Mouse (Mus musculus) megakaryocyte progenitor cell, adult 5-6 weeks (primary cell): ENCODE measurements around the gene Aggf1. TPM values are rescaled to one million over a fixed set of nuclear protein-coding genes. Genes with fewer than 3 reads are reported as not detected.
A peak's percentile ranks its signal among the peaks of the same experiment; 100 is the strongest.
"Not testable (repeated sequence)": the region's sequence is repeated elsewhere in the genome, so short reads cannot be mapped to it uniquely, and the experiment has no call there.

Experiments used
- ATAC-seq: replicated peaks from 2 replicates; pipeline ENCODE4 v1.8.0; 2016; ENCODE audit warnings: mild to moderate bottlenecking, moderate TSS enrichment, inconsistent platforms; ENCODE audit not compliant: poor library complexity
- total RNA-seq, 2 experiments: library from RNA; stranded (forward) in 1 of 2; stranded (reverse) in 1 of 2; fragments of 157-497, 149-512 nt in 1 of 2; fragments of 200-1000 nt in 1 of 2; gene quantifications; 2 replicates each; pipeline versions ENCODE4 v1.2.3 to v1.2.4; 2015 to 2017

Gene Aggf1
- total RNA-seq (2015) = 31.9 and 34.5 TPM in 2 replicates
- total RNA-seq (2017) = 49.5 and 57.0 TPM in 2 replicates

DNA sequence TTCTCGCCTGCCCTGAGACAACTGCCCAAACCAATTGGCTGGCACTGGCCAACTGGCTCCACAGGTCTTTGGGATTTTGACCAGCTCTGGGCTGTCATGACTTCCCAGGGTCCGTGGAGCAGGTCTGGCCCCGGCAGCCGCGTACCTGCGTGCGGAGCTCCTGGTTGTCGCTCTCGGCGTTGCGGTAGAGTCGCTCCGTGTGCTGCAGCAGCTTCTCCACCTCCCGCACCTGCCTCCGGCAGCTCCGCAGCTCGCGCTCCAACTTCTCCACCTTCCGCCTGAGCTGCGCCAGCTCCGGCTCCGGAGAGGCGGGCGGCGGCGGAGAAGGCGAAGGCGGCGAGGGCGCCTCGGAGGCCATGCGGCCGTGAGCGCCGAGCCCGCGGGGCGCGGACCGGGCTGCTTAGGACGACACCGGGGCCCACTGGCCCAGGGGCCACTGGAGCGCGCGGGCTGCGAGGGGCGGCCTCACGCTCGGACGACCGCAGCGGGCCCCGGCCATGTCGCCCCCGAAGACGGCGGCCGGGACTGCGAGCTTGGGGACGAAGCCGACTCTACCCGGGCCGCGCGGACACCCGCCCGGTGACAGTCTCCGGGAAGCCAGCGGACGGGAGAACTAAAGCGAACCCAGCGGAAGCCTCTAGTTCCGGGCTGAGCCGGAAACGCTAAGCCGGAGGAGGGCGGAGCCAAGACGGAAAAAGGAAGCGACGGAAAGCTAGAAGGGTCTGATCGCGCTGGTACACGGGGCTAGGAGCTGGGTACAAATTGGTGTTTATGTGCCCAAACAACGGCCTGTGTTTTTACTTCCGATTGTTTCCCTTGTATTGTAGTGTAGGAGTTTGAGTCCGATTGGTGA is at the start of gene Aggf1:
TSS of gene Aggf1 (minus strand) at position 652 of the 853 bp plus-strand sequence.
- peak; percentile 94 for ATAC-seq

DNA sequence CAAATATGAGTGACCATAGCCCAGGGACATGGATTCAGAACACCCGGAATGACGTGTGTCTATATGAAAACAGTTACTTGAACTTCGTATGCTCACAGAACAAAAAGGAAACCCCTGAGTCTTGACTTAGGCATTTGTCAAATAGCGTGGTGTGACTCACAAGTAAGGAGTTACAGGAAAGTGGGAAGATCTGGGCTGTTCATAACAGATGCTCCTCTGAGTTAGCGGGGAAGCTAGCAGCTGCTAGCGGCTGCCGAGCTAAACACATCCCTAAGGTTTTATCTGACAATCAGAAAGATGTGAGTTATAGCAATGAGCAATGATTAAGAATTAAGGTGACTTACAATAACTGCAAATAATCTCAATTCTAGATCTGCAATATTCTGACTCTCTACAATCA is 49.8 kb upstream of the Aggf1 start:
- ATAC-seq = no peak

DNA sequence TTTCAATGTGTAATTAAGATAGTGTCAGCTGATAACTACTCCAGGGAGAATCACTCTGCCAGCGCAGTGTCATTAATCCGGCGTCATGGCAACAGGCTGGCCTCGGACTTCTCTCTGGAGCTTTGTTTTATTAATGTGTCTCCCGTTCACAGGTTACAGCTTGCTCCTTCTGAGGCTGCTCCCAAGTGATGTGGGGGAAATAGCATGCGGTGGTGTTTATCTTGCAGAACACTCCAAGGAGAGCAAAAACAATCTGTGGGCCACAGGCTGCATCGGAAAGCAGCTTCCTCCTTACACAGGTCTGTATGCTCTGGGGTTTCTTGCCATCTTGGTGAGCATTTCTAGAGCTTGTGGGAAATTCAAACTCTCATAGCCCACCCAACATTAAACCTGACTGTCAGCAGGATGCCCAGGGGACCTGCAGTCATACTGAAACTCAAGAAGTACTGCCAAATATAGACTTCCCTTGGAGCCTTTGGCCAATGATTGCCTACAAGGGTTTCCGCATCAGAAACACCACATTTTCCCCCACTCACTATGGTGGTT is 44.1 kb upstream of the Aggf1 start:
- peak; percentile 34 for ATAC-seq

DNA sequence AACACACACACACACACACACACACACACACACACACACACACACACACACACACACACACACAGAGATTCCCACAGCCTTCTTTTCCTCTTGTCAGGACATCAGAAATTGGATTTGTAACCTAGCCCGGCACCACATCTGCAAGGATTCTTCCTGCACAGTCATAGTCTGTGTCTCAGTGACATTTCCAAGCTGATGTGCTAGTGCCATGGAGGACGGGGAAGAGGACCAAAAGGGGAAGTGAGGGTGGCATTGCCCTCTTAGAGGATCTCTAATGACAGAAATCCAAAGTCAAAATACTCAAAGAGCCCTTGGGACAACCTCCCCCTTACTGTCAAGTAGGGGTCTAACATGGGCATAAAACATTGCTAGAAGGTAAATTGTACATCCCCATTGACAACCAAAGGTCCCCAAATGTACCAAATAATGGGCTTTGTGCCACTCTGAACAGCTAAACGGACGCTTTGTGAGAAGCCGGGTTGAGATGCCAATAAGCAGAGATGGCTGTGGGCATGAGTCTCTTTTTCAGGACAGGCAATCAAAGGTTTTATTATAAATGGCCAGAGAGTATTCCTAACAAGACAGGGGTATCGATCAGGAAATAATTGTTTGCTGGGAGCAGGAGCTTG is 43.5 kb upstream of the Aggf1 start:
- 0 out of 2 replicates have a peak, but pooled peaks have one; percentile 52 for ATAC-seq

DNA sequence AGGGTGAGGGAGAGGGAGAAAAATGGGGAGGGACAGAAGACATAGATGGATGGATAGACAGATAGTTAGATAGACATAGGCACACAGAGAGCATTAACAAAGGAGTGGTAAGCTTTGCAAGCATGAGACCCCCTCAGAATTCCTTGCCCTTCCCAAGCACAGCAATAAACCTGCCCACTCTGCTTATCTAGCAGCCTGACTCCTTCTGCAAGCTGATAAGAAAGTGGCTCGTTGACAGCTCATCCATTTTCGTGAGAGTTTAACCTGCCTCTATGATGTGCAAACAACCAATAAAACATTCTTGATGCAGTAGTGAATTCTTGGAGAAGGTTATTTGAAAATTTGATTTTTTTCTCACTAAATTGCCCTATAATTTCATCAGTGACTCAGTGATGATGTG is 37.1 kb upstream of the Aggf1 start:
- no peak for ATAC-seq

DNA sequence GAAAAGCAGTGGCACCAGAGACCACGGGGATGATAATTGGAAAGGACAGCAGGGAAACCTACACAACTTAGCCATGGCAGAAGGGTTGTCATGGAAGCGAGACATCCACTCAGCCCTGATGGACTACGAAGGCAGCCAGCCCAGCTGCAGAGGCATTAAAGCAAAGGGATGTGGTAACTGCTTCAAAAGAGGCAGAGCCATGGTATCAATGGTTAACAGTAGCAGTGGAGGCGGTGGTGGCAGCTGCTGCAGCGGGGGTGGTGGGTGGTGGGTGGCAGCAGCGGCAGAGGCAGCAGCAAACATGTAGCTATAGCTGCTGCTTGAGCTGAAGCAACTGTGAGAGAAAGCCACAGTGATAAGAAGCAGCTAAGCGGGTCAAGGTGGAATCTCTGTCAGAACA is 18.1 kb upstream of the Aggf1 start:
- ATAC-seq = no peak

DNA sequence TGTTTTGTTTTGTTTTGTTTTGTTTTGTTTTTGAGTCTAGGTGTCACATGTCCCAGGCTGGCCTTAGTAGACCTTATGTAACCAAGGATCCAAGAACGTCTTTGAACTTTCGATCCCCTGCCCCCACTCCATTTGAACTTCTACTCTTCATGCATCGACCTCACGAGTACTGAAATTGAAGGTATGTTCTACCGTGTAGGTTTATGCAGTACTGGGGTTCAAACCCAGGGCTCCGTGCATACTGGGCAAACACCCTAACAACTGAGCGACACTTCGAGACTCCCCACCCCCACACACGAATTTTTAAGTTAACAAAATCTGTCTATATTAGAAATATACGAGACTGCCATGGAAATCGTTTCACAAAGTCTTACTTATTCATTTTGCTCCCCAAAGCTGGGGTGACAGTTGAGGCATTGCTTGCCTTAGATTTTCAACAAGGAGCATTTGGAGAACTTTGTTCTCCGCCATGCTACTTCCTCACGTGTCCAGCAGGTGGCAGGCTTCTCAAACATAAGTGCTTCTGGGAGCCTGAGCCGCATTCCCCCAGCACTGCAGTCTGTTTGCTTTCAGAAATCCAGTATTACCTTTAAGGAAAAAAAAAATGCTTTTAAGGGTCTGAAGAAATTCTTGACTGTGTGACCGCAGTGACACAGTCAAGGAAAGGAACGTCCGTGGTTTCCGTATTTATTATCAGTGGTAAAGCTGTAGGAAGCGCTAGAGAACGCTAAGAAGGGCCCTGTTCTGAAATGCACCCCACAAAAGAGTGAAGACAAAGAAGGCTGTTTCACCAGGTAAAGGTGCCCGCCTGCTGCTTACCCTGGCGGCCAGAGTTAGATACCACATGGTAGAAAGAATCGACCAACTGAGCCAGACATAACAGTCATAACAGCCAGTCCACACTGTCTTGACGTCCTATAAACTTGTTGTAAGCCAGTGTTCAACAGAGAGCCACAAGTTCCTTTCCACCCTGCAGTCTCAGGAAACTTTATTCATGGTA is 15.0 kb upstream of the Aggf1 start:
- ATAC-seq = peak; percentile 97

DNA sequence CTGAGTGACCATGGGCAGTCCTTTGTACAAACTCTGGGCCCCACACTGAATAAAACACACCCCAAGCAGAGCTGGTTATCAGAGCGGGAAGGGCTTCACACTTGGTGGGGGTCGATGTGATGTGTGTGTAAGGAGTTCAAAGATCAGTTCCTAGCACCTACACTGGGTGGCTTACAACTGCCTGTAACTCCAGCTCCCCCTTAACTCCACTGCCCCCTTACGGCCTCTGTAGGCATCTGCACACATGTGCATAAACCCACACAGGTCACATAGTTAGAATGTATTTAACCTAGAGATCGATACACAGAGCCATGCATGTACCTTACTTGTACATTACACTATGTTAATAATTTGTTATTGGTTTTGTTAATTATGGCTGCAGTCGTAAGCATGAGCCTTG is 13.1 kb upstream of the Aggf1 start:
- 0 out of 2 replicates have a peak, but pooled peaks have one; percentile 18 for ATAC-seq

DNA sequence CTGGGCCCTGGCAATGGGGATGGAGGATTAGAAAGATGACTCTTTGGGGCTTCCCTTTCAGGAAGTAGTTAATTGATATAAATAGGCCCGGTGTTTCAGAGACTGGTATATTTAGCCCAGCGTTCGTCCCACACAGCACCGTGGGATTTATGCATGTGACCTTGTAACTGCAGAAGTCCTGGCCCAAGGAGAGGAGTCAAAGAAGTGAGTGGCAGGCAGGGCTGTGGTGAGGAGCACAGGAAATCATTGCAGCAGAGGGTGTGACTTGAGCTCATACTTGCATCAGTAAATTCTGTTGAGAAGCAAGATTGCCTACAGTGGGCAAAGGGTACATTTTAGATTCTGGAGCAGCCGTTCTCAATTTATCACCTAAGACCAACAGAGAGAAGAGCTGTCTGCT is 7.3 kb upstream of the Aggf1 start:
- ATAC-seq = peak; percentile 96

DNA sequence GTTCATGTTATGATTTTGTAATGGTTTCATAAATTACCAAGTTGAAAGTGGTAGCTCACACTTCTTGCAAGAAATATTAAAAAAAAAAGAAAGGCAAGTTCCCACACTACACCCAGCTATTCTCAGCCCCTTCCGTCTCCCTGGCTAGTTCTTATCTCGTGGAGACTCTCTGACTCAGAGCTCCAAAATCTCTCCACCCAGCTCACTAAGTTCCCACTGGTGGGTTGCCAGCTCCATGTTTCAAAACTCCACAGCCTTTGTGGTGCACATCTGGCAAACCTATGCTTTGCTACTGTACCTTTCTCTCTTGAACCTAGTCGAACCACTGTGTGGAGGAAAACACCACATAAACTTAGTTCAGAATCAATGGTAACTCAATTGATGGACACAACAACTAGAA is 3.5 kb upstream of the Aggf1 start:
- ATAC-seq = no peak

DNA sequence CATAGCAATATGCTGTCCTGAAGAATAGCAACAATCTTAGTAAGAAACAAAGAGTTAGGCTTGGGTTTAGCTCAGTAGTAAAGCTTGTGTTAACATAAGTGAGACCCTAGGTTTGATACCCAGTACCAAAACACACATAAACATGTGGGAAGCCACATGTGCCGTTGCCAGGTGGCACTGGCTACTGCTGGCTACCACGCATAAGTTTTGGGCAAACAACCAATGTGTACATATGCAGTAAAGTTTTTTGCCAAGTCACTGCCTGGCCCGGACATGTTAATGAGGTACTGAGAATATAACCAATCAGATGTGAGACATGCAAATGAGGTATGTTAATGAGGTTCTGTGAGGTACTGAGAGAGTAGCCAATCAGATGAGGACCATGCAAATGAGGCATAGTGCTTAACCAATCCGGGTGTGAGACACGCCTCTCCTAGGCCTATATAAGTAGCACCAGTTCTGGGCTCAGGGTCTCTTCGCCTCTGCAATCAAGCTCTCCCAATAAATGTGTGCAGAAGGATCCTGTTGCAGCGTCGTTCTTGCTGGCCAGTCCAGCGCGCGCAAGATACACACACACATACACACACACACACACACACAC is 1.6 kb upstream of the Aggf1 start:
- not testable (repeated sequence) for ATAC-seq

DNA sequence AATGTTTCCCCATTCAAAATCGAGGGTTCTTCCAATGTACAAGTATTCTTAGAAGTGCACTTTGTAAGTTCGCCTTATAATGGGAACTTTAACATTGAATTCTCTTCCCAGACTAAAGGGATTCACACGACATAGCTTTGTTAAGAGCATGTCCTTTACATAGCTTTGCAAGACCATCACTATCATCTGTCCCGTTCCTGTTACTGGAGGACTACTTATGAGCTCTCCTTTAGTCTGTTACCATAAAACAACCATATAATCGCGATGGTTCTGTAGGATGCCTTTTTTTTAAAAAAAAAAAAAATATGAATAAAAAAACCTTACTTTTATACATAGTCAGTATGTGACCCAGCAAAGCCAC is 382 bp upstream of the Aggf1 start:
- peak; percentile 8; the same call in 1 of the 2 replicates for ATAC-seq

DNA sequence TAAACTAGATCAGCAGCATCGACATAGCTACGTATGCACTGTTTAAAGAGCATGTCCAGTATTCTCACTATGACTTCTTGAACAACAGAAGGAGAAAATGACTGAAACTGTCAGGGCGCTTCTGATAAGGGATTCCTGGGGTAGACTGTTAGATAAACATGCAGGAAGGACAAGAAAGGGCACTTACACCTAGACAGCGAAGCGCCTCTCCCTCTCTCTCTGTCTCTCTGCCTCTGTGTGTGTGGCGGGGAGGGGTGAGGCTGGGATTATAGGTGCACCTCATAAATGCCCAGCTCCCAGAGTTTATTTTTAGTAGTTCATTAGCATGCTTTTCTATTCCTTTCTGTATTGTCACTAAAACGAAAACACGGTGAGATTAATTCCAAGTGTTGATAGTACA is 8.8 kb downstream of the Aggf1 start:
- ATAC-seq = peak; percentile 81

DNA sequence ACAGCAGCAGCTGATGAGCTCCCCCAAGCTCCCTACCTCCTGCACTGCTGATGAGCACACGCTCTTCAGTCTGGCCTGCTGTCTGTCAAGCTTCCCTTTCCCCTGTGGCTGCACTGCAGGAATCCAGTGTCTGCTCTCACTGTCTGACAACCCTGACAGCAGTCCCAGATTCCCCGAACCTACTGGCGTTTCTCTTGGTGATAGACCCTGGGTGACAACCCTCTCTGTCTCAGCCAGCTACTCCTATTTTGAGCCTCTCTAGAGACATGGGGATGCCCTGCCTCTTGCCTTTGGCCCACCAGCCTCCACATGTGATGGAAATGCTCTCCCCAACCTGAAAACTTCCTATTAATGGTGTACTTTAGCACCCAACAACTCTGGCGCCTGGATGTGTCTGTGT is 11.7 kb downstream of the Aggf1 start:
- ATAC-seq = no peak

DNA sequence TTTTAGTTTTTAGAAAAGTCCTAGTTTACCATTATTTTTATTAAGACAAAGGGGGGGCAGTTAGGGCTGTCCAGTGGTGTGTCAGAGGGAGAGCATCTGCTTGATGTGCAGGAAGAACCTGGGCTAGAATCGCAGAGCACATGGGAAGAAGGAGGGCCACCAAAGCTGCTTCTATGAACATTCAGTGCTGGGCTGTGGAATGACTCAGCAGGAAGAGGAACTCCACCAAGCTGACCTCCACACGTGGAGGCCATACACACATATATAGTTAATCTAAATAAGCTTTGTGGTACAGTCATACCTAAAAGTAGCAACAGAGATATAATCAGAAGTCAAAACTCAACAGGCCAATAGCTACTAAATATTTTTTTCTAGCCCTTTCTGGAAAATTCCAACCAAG is 16.9 kb downstream of the Aggf1 start:
- peak; percentile 63 for ATAC-seq

DNA sequence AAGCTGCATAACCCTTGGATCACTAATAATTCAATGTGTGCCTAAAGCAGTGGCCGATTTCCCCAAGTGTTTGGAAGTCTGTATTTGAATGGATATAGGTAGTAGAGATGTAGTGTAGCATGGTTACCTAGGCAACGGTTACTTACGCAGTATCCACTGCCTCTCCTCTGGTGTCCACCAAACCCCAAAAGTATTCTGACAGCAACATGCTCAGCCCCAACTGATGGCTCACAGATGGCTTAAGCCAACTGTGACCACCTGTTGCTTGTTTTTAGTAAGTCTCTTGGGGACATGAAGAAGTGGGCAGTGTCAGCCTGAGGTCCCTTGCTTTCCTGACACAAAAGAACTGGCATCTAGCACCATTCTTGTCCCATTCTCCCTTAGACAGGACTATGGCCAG is 26.7 kb downstream of the Aggf1 start:
- no peak for ATAC-seq

DNA sequence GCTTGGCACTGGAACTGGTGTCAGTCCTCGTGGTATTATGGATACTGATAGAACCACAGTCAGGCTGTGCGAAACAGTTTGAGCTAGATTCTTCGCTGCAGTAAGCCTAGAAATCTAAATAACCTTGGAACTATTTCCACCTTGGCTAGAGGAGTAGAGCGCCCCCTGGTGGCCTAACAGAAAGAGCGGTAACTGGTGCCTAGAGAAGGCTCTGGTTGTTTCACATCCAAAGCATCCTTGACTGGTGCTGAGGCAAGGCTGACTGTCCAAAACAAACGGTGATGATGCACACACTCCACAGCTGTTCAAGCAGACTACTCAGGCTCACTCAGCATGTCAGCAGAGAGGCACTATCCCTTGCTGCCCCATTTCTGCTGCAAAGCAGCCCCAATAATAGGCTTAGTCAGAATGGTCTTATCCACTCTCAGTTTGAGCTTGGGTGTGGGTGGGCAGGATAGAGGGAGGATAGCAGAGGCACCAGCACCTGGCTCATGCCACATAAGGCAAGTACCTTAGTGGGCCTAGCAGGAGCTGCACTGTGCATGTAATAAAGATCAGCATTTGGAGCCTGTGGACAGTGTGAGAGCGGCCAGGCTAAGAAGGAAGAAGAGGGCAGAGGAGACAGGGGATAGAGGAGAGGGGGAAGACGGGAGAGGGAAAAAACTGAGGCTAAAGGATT is 28.0 kb downstream of the Aggf1 start:
- ATAC-seq = peak; percentile 74

DNA sequence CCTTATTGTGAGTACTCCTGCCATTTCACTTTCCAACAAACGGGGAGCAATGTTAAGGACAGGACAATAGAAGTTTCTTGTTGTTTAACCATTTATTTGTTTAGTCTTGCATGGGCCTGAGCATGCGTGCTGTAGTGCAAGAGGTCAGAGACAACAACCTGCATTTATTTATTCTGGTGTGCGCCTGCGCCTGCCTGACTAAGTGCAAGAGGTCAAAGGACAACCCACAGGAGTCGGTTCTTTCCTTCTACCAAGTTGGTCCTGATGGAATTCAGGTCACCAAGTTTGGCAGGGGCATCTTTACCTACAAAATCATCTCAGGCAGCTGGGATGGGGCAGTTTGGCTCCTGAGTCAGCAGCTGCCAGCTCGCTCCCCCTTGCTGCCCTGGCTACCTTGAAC is 29.3 kb downstream of the Aggf1 start:
- ATAC-seq = no peak

DNA sequence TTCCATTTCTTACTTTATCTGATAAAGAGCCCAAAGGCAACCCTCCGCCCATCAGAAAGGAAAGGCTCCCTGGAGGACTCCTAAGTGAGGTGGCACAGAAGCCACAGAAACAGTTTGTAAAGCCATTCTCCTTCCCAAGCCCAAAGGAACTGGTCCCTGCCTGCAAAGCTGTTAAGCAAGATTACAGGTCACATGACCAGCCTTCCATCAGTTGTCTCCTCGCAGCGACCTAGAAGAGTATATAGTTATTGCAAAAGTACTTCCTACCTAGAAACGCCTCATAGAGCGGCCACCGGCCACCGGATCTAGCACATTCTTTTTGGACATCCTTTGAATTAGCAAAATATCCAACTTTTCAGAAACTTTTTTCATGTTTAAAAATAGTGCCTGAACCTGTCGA is 31.7 kb downstream of the Aggf1 start:
- ATAC-seq = peak; percentile 61

DNA sequence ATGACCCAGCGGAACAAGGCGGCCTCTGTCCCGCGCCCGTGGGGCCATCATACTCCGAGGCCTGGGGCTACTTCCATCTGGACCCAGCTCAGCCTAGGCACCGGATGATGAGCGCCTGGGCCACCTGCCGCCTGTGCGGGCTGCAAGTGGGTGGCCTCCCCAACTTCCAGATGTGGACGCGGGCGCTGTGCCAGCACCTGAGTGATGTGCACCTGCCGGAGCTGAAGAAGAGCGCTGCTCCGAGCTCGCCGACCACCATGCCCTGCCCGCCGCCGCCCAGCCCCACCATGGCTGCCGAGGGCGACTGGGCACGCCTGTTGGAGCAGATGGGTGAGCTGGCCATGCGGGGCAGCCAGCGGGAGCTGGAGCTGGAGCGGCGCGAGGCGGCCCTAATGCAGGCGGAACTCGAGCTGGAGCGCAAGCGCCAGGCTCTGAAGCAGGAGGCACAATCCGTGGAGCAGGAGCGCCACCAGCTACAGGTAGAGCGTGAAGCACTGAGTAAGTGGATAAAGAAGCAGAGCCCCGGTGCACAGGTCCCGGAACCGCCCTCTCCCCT is 39.0 kb downstream of the Aggf1 start:
- no peak for ATAC-seq
